Mouse (Mus musculus) 3134 (cell line): ENCODE measurements around the gene Tspan18.

Source experiments
- DNase-seq: peaks from one replicate; pipeline ENCODE4 v3.0.0-alpha.2; 2011; ENCODE audit warnings: low spot score; ENCODE audit not compliant: insufficient read length; ENCODE audit errors: extremely low read depth

Tspan18 gene

GRCm38 (mm10) chr2:93333817-93334731 is at the start of gene Tspan18:
TSS of gene Tspan18 (minus strand) at chr2:93334505.
- no peak for DNase-seq

GRCm38 (mm10) chr2:93383831-93384230 is 49.5 kb upstream of the Tspan18 start:
- DNase-seq: no peak

DNA sequence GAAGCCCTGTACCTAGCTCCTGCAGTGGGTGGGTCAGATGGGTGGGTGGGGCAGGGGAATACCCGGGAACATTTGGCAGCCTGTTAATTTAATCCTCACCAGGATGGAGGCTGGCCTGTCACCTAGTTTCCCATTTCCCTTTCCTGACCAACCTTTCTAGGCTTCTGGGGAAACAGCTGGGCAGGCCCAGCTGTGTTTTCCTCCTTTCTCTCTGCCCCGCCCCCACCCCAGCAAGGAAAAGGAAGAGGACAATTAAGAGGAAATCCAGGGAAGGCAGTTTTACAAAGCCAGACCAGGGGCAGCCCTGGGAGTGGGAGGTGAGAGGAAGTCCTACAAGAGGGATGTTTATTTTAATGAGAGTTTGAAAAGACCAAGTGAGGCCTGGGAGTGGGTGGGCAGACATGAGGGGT is 46.4 kb upstream of the Tspan18 start:
- no peak for DNase-seq

DNA sequence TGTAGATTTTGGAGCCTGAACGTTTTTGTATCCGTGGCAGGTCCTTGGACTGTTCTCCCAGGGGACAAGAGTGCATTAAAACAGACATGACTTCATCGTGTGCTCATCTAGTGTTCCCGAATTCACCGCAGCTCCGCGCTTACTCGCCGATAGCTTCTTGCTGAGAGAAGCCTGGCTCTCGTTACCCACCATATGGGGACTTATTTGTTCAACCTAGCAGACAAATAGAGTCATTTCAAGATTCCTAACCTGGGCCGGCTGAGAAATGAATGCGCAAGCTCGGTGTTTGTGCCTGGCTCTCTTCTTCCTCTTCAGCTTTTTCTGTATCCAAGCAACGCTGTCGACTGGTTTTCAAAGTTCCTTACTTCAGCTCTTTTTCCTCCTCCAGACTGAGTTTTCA is 43.5 kb upstream of the Tspan18 start:
- DNase-seq: no peak

GRCm38 (mm10) chr2:93377157-93377556 is 42.9 kb upstream of the Tspan18 start:
- no peak for DNase-seq

DNA sequence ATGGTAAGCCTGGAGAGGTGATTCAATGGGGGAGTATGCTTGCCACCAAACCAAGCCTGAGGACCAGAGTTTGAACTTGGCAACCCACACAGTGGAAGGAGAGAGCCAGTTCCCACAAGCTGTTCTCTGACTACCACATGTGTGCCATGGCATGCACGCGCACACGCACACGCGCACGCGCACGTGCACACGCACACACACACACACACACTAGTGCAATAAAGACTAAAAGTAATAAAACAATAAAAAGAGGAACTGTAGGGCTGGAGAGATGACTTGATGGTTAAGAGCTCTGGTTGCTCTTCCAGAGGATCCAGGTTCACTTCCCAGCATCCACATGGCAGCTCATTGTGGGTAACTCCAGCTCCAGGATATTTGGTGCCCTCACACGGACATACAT is 38.6 kb upstream of the Tspan18 start:
- DNase-seq: no peak

GRCm38 (mm10) chr2:93372097-93372571 is 37.8 kb upstream of the Tspan18 start:
- DNase-seq: no peak

- no peak for DNase-seq
Measured at GRCm38 (mm10) chr2:93368954-93369353, 34.6 kb upstream of the Tspan18 start.

DNA sequence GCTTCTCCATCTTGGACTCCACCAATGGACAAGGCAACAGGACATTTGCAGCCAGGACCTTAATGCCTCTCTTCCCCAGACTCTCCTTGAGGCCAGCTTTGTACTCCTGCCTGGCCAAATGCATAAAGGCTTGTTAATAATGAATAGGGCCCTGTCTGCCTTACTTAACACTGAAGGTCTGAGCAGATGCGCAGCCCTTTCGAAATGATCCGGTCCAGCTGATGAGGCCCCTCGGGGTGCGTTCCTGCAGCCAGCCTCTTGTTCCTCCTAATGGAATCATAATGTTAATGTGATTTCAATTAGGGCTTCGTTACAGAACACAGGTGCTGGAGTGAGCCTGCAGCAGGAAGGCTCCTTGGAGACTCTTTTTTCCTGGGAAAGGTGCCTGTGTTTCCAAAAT is 33.7 kb upstream of the Tspan18 start:
- no peak for DNase-seq

DNA sequence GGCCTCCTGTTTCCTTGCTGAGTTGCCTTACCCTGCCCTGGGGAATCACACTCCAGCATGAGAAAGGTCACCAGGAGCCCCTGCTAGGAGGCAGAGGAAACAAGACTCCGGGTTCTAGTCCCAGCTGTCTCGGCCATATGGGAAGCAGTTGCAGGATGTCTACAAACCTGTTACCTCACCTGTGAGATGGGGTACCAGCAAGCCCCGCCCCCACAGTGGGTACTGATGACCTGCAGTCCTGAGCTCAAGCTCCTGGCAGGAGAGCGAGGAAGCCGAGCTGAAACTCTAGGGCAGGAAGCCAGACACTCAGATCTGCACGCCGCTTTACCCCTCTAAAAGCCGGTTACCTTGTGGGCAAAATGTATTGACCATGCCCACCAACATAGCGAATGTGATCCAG is 31.1 kb upstream of the Tspan18 start:
- no peak for DNase-seq

GRCm38 (mm10) chr2:93364951-93365350 is 30.6 kb upstream of the Tspan18 start:
- no peak for DNase-seq

GRCm38 (mm10) chr2:93361454-93361853 is 27.1 kb upstream of the Tspan18 start:
- DNase-seq: no peak

- no peak for DNase-seq
Measured at GRCm38 (mm10) chr2:93360310-93360709, 26.0 kb upstream of the Tspan18 start.

DNA sequence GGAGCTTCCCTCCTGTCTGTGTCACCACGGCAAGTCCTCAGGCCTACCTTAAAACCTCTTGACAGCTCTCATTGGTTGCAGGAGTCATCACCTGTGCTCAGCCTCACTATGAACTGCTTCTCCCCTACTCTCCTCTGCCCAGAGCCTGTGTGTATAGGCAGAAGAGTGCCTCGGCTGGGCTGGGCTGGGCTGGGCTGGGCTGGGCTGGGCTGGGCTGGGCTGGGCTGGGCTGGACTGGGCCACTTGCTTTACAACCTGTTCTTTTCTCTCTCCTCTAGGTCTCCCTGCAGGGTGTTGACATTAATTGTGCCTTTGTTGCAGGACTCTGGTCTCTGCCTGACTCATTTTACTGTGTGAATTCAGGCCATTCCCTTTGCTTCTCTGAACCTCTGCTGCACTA is 23.1 kb upstream of the Tspan18 start:
- DNase-seq: no peak

GRCm38 (mm10) chr2:93355845-93356244 is 21.5 kb upstream of the Tspan18 start:
- DNase-seq: no peak

- DNase-seq: no peak
Measured at GRCm38 (mm10) chr2:93354621-93355020, 20.3 kb upstream of the Tspan18 start.

DNA sequence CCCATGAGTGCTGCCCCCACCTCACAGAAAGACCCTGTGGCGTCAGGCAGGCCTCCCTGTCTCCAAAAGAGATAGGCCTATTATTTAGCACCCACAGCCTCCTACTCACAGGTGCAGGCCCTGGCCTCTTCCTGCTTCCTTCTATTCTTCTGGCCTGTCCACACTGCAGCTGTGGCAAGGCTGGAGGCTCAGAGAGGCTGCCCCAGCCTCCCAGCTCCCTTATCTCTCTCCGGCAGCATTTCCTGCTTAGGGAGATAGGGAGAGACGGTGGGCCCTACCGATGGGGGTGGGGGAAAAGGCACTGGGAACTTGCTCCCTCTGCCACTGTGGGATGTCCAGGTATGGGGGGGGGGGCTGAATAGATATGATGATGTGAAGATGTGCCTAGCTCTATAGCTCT is 19.4 kb upstream of the Tspan18 start:
- DNase-seq: no peak

GRCm38 (mm10) chr2:93352915-93353685 is 18.8 kb upstream of the Tspan18 start:
- no peak for DNase-seq

- DNase-seq: no peak
Measured at GRCm38 (mm10) chr2:93351352-93351751, 17.0 kb upstream of the Tspan18 start.

- DNase-seq: no peak
Measured at GRCm38 (mm10) chr2:93347018-93347417, 12.7 kb upstream of the Tspan18 start.

DNA sequence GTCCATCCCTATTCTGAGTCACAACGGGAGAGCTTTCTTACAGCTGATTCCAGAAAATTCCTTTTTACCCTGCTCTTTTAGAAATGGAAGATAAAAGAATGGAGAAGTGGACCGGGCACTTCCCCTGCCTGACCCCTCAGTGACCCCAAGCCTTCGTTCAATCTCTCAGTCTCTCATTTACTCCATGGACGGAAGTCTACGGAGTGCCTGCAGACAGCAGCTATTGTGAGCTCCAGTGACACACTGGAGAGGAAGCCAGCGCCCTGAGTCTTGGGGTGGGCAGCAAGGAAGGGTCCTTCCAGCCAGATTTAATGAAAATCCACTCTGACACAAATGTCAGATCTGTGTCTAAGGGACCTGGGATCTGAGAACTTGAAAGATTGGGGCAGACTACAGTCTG is 12.3 kb upstream of the Tspan18 start:
- DNase-seq: no peak
